Mouse (Mus musculus) induced T-regulatory cell, adult 2 months (primary cell): ENCODE data around the gene Olfr935.

Source experiments
- DNase-seq: peaks from one replicate; pipeline ENCODE4 v3.0.0-alpha.2; 2012; ENCODE audit warnings: low read depth

Gene Olfr935

DNA sequence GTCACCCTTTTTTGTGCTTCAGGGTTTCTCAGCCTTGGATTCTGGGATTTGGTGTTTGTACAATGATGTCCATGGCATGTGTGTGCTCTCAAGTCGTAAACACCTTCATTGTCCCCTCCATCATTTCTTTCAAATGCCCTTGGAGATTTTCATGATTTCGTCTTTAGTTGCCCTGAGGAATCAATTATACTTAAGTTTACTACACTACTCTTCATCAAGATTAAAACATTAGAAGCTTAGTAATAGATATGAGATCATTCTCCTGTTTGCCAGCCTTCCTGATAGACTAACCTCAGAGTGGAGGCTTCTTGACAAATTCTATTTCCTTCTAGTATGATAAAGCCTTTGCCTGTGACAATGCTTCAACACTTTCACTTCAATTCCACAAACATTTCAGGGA lies at the start of gene Olfr935:
Gene Olfr935 (minus strand): TSS at position 101 of the 400 bp plus-strand sequence.
- DNase-seq, result no peak

GRCm38 (mm10) chr9:39023277-39023676 lies 23.8 kb upstream of the Olfr935 start, which contains the start of gene Olfr146:
Gene Olfr146 (minus strand): TSS chr9:39023377.
- DNase-seq, result no peak

- no peak for DNase-seq
These were observed 11.3 kb downstream of the Olfr935 start, which contains the start of gene Olfr934 for GRCm38 (mm10) chr9:38988215-38988614. Gene Olfr934 (minus strand): TSS chr9:38988315.

- DNase-seq, result no peak
These were observed 27.5 kb downstream of the Olfr935 start, which contains the start of gene Olfr933 for GRCm38 (mm10) chr9:38972013-38972412. Gene Olfr933 (plus strand): TSS chr9:38972313.

GRCm38 (mm10) chr9:38954124-38954416 lies 45.4 kb downstream of the Olfr935 start:
- DNase-seq, result no peak

DNA sequence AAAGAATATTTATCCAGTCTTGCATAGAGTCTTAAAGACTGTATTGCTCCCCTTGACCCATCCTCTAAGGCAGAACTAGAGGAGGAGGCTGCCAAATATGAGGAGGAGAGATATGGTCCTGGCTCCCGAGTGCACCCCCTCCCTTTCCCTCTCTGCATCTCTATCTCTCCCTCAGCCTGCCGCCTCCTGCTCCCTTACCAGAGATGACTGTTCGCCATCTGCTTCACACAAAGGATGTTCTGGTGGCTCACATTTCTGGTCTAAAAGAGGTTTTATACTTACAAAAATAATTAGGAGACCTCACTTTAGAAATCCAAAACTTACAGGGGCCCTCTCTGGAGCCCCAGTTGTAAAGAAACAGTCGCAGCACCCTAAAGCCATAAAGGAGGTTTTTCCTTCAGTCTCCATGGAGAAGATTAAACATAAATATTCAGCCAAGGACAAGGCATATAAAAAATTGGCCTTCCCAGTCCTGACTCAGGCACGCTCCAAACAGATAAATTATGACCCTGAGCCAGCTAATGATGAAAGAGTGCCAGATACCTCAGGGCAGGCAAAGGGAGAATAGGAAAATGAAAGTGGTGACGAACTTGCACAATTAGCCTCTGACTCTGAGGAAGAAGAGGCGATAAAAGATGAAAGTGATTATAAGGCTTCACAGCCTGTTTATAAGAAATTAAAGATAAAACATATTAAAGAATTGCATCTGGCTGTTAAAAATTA lies 45.9 kb downstream of the Olfr935 start:
- DNase-seq, result no peak
